Mouse (Mus musculus): ENCODE data around the gene Zfp354c. TPM values are rescaled to one million over a fixed set of nuclear protein-coding genes. Genes with fewer than 3 reads are reported as not detected.

Gene Zfp354c
- total RNA-seq (2021) (1 to 10 TPM; 2.6 to 6.1 TPM), polyA plus RNA-seq (2012; rRNA removed) (0.40 and 0.62 TPM in 2 replicates)
- long read RNA-seq, partial matches to known transcripts, result 1 of 1 reads
- long read RNA-seq, other reads (novel, unspliced or antisense), result 0 of 1 reads

- peak; percentile 89 for DNase-seq
These were observed at the start of gene Zfp354c for GRCm38 (mm10) chr11:50827010-50827953. TSS of gene Zfp354c (minus strand) at chr11:50827724.

DNA sequence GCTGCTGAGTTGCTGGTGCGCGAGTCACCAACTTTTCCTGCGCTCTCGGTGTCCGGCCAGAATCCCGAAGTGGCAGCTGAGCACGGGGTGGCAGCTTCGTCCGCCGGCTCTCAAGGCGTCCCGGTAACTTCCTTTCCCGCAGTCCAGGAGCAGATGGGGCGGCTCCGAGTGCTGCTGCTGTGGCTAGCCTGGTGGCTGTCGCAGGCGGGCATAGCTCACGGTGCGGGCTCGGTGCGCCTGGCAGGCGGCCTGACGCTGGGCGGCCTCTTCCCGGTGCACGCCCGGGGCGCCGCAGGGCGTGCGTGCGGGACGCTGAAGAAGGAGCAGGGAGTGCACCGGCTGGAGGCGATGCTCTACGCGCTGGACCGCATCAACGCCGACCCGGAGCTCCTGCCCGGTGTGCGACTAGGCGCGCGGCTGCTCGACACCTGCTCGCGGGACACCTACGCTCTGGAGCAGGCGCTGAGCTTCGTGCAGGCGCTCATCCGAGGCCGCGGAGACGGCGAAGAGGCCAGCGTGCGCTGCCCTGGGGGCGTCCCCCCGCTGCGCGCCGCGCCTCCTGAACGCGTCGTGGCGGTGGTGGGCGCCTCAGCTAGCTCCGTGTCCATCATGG, 23.6 kb upstream of the Zfp354c start:
- DNase-seq, result peak; percentile 37

- DNase-seq, result no peak
These were observed 22.7 kb upstream of the Zfp354c start, which contains the start of gene Grm6 for GRCm38 (mm10) chr11:50850177-50850735. TSS of gene Grm6 (plus strand) at chr11:50850685.

DNA sequence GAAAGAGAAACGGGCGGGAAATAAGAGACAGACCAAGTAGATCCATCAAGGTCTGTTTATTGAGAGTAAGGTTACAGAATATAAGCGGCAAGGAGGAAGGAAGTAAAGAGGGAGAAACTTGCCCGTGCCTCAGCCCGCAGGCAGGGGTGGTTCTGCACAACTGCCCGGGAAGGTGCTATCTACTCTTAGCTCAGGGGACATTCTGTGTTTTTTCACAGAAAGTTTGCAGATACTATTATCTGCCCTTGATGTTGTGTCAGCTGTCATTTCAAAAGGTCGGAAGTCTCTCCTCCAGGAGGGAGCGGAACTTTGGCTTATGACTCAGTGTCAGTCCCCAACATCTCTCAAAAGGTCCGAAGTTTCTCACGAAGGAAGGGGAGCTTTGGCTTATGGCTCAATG, 21.8 kb upstream of the Zfp354c start:
- no peak for DNase-seq

GRCm38 (mm10) chr11:50848520-50849137, 21.1 kb upstream of the Zfp354c start:
- peak; percentile 27 for DNase-seq

DNA sequence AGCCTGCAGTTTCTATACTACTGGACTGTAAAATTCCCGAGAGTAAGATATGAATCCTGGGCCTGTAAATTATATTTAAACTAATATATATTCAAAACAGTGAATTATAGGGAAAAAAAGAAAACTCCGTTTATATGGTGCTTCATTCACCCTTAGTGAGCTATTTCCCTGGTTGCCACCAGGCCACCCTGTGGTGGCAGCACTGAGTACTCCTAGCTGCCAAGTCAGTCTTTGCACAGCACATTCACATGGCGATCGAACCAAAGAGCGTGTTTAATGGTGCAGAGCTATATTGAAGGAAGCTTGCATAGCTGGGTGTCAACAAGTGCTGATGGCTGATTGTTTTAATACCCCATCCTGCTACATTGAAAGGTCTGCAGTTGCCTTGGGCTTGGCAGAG, 19.5 kb upstream of the Zfp354c start:
- DNase-seq, result no peak

DNA sequence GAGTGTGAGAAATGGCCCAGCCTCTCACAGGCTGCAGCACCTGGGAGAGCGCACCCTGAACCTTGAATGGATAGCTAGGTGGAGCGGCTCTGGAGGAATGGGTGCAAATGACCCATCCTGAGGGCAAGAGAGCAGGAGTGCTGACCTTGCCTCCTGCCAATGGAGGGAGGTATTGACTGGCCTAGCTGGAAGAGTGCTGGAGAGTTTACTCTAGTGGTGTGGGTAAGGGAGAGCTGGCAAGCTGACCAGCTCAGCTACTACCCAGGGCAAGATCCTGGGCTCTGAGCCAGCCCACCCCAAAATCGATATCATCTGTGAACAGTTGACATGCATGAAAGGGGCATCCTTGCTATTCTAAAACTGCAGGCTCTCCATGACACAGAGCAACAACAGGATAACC, 18.4 kb upstream of the Zfp354c start:
- peak; percentile 15 for DNase-seq

- peak; percentile 91 for DNase-seq
These were observed 13.7 kb upstream of the Zfp354c start, which contains the start of gene Zfp879 for GRCm38 (mm10) chr11:50841023-50841735. TSS of gene Zfp879 (minus strand) at chr11:50841552.

GRCm38 (mm10) chr11:50835727-50836126, 8.2 kb upstream of the Zfp354c start:
- no peak for DNase-seq

GRCm38 (mm10) chr11:50826214-50826613, 1.3 kb downstream of the Zfp354c start:
- no peak for DNase-seq

DNA sequence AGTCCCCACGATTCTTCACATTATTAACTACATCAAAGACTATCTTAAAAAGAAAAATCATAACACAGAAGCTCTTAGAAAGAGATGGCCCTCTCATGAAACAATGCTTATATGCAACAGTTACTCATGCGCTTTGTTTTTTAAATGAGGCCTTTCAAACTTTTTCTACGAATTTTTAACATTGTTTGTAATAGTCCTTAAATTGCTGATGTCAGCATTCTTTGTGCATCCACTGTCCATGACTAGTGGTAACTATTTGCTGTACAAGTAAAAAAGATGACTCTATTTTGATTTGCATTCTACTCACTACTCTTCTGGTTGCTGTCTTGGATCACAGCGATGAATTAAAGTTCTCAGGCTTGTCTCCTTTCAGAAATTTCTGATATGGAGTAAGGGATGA, 13.3 kb downstream of the Zfp354c start:
- no peak for DNase-seq

DNA sequence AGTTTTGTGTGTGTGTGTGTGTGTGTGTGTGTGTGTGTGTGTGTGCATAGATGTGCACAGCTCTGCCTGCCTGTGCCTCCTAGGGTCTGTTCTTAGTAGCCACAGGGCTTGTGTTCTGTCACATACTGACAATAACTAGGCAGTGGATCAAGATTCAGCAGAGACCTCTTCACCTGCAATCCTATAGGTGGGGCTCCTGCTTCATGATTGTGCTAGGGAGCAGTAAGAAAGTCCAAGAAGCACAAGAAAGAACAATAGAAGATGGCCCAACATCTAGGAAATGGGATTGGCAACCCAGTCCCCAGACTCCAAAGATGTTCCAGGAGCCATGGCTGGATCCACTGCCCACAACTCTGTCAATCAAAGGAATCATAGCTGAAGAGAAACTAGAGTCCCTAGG, 28.7 kb downstream of the Zfp354c start:
- no peak for DNase-seq

GRCm38 (mm10) chr11:50797674-50798073, 29.9 kb downstream of the Zfp354c start:
- DNase-seq, result no peak

DNA sequence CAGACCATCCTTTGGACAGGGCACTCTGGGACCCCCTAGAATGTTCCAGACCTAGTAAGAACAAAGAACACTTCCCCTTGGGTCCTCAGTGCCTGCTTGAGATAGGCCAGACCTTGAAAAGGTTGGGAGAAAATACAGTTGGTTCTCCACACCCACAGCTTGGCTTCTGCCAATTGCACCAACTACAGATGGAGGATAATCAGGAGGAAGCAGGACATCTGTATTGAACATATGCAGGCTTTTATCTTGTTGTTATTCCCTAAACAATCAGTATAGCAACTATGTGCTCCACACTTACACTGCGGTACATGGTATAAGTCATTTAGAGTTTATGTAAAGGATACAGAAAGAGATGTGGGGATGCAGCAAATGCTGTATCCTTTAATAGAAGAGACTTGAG, 56.5 kb downstream of the Zfp354c start:
- no peak for DNase-seq

DNA sequence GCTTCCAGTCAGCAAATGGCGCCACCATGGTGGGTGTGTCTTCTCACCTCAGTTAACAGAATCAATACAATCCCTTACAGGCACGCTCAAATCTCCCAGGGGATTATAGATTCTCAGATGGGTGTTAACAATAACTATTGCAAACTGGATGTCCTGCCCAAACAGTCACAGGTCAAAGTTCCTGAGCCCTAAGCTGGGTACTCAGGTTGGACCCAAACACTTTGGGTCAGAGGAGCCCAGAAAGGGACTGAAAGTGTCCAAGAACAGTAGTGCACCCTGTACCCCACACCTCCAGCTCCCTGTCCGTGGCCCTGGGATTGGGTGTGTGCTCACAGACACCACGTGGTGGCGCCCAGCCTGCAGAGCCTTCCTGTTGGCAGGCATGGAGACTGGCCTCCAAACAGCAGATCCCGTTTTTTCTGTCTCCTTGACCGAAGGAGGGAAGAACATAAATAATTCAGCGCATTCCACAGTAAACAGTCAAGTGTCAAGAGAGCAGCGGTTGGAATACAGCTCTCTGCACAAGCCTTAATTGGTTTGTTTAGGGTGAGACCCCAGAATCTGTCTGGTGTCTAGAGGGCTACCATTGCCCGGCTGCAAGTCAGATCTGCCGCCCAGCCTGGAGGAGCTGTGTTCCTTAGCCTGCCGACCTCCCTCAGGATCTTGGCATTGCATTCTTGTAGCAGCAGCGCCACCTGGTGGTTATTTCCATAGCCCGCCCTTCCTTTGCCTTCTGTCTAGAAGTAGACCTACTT, 58.4 kb downstream of the Zfp354c start:
- DNase-seq, result peak; percentile 88

GRCm38 (mm10) chr11:50767039-50767438, 60.5 kb downstream of the Zfp354c start:
- DNase-seq, result peak; percentile 62

DNA sequence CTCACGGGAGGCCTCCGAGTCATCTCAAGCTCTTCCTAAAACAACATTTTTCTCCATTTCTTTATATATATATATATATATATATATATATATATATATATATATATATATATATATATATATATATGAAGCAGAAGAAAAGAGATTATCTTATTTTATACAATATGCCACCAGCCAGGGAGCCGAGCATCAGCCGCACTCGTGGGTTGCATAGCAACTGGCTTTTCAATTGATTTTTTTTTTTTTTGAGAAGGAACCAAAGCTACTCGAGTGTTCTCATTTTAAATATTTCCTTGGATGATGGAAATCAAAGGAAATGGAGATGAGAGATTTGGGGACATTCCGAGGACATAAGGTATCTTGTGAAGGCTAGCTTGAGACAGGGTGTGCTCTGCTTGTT, 61.1 kb downstream of the Zfp354c start:
- DNase-seq, result no peak
